Mouse (Mus musculus) gastrocnemius, postnatal 36 days (tissue): ENCODE measurements around the gene Tmem206. TPM values are rescaled to one million over a fixed set of nuclear protein-coding genes. Genes with fewer than 3 reads are reported as not detected.

Experiments
- DNase-seq, 2 experiments: peaks; one replicate each; pipeline ENCODE4 v3.0.0; 2022
- intact Hi-C: fragments of 180-260 bp; cut with DNase I; formaldehyde crosslinking; loops from one replicate; pipeline ENCODE4 v1.15.1; 2025
- total RNA-seq, 2 experiments: library from RNA; stranded (reverse); gene quantifications; 2 replicates each; pipeline ENCODE4 v1.2.3; 2021

The Tmem206 gene
- total RNA-seq, 2 experiments from 2014 or later = 1.5 to 1.8 TPM

DNA sequence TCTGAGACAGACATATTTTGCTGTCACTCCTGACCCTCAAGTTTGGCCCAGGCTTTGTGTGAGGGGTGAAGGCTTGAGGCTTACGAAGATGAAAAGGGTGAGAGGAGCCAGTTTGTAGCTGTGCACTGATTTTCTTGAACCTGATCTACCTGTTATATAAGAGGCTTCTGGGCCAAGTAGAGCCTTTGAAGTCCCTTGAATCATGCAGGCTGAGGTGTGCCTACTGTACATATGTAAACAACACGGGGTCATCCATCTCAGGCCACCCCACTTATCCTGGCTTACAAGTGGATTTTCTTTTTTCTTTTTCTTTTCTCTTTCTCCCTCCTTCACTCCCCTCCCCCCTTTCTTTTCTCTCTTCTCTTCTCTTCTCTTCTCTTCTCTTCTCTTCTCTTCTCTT is 22.9 kb downstream of the Tmem206 start:
- intact Hi-C loops = no loop called here
- no peak for DNase-seq

DNA sequence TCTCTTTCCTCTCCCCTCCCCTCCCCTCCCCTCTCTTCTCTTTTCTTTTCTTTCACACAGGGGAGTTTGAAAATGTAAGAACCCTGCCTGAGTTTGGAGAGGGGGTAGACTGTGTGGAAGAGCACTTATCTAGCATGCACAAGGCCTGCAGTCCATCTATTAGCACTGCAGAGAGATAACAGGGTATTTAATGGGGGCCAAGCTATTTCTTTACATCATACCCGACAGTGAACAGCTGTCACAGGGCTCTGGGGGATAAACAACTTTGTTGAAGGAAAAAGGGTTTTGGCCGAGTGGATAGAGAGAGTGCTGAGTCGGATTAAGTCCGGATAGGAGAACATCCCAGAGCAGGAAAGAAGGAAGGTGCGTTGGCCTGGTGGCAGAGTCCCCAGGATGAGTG is 23.3 kb downstream of the Tmem206 start:
- no peak for DNase-seq
- intact Hi-C loops = no loop called here

DNA sequence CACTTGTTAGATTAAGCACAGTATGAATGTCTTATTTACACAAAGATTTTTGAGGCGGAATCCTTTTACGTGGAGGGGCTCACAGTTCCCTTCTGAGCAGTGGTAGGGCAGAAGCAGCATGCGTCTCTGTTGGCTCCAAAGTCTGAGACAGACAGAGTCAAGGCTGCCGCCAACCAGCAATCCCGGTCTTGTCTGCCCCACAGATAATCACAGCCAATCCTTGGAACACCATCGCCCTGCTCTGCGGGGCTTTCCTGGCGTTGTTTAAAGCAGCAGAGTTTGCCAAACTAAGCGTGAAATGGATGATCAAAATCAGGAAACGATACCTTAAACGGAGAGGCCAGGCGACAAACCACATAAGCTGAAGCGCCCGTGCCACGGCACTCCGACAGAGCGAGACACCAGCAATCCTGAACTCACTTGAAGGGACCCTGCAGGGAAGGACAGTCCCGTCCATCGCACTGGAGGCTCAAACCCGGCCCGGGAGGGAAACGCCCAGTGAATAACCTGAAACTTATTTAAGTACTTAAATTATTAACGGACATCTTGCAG is 23.9 kb downstream of the Tmem206 start:
- no peak for DNase-seq
- intact Hi-C loops = no loop called here

DNA sequence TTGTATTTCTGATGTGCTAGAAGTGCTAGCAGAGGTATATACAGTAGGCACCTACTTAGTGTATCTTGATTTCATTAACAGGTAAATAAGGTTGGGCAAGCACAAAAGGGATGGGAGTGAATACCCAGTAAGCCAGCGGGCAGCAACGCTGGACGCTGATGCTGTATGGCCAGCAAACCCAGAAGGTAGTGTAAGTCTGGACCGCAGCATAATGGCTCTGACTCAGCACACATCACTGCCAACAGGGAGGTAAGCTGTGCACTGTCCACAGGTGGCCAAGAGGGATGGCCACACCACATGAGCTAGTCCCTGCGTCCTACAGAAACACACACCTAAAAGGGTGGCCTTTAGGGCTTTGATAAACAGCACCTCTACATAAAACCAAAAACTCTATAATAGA is 24.6 kb downstream of the Tmem206 start:
- intact Hi-C loops = no loop called here
- no peak for DNase-seq

DNA sequence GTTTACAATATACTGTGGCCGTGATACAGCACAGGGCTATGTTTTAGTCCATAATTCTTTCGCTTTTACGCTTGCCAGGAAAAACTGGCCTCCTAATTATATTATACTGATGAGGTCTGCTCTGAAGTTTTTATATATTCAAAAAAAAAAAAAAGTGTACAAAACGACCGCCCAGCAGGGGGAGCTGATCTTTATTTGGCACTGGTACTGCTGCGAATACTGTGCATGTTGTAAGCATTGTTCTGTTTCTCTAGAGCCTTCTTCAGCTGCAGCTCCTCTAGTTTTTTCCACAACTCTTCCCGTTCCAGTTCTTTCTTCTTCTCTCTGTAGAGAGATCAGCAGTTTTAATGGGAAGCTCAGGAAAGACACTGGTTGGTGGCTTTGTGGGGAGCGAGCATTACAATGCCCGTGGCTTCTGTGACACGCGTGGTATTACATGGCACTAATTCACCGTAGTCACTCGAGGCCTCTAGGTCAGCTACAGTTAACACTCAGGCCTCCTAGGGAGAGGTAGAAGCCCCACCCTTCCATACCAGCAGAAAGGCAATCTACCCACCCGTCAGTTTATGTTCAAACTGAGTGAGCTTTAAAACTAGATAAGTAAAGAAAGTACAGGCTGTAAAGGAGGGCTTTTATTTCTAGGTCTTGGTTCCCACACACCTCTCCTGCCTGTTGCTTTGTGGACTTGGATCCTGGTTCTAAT is 27.2 kb downstream of the Tmem206 start:
- DNase-seq = peak in 1 of 2 experiments; percentile 33
- intact Hi-C loops = no loop called here

DNA sequence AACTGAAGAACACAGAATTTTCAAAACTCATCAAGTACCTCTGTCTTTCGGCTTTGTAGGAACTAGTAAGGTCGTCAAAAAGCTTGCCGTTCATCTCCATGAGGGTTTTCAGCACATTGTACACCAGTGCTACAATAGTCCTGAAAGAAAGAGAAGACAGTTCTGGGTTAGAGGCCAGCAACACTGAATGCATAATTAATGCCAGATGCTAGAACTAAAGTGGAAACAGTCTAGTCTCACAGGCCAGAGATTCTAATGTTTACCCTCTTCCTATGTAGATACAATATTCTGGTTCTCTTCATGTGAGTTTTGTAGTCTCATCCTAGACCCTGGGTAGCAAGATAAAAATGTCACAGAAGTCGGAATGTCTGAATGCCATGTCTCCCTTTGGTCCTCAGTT is 28.1 kb downstream of the Tmem206 start:
- no peak for DNase-seq
- intact Hi-C loops = no loop called here

DNA sequence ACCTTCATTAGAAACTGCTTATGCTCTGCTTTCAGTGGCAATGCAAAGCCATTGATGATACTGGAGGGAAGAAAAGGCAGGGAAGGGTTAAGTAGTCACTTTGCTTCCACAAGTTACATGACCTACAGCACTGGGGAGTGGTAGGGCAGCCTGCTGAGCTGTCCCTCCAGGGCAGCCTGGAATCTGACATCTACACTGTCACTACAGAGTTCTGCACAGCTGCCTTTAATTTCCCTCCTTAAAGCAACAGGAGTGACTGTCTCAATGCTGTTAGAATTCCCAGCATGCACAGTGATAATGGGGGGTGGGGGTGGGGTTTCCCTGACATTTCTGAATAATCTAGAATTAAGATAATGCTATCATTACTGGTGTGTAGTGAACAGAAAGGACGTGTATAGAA is 31.2 kb downstream of the Tmem206 start:
- DNase-seq = no peak
- intact Hi-C loops = no loop called here

DNA sequence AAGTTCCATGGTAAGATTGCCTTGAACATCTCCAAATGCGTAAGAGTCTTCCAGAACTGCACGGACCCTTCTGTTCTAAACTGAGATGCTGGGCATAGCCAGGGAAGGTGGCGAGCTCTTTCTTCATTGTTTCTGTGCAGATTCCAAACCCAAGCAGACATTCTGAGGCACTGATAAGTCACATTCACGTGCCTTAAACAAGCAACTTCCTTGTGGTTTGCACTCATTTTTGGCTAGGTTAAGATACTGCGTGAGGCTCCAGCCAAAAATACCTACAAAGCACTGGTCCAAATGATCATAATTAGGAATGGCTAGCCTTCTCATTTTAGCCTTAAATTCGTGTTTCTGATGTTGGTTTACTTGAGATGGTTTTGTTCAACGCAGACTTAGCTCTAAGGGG is 33.8 kb downstream of the Tmem206 start:
- DNase-seq = no peak
- intact Hi-C loops = no loop called here

DNA sequence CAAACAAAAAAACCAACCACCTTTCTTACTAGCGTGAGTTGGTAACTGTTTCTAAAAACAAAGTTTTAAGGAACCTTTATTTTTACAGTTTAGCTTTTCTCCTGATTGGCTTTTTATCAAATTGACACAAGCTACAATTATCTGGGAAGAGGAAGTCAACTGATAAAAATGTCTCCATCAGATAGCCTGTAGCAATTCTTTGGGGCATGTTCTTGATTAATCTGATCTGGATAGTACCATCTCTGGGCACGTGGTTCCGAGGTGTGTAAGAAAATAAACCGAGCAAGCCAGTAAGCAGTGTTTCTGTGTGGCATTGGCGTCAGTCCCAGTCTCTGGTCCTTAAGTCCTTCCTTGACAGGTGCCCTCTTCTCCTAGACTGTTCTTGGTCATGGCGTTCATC is 36.7 kb downstream of the Tmem206 start:
- intact Hi-C loops = loop anchor here (10.0 kb wide), 1 partner anchor 202 kb away; no protein-coding TSS in a partner anchor
- no peak for DNase-seq

DNA sequence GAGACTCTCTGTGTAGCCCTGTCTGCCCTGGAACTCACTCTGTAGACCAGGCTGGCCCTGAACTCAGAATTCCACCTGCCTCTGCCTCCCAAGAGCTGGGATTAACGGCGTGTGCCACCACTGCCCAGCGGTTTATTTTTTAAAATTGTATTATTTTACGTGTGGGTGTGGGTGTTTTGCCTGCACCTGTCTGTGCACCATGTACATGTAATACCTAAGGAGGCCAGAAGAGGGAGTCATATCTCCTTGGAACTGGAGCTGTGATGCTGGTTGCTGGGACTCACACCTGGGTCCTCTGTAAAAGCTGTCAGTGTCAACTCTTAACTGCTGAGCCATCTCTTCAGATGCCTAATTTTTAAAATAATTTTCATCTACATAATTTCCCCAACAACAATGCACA is 38.8 kb downstream of the Tmem206 start:
- no peak for DNase-seq
- intact Hi-C loops = loop anchor here (10.0 kb wide), 1 partner anchor 200 kb away; no protein-coding TSS in a partner anchor

DNA sequence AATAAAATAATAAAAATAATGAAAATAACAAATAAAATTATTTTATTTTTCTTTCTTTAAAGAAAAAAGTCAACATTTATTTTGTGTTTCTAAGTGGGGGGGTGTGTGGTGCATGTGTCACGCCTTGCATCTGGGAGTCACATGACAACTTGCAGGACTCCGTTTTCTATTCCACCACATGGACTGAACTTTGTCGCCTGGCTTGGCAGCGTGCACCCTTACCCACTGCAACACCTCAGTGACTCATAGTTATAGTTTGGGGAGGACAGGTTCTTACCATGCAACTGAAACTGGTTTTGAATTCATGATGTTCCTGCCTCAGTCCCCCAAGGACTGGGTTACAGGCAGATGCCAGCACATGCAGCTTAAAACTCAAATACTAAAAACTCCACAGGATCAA is 42.5 kb downstream of the Tmem206 start:
- DNase-seq = no peak
- intact Hi-C loops = loop anchor here (10.0 kb wide), 1 partner anchor 197 kb away; no protein-coding TSS in a partner anchor

DNA sequence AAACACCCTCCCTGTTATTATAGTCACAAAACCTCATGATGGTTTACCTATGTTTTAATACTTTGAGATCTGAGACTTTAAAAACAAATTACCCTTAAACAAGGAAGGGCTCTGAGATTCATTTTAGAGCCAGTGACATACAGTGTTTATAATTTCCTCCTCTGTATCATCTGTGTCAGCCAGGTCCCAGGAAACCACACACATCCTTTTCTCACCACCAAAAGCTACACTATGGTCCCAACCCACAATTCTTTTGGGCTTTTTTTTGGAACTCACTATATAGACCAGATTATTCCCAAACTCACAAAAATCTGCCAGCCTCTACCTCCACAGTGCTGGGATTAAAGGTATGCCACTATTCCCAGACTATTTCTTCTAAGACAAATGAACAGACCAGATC is 43.4 kb downstream of the Tmem206 start:
- no peak for DNase-seq
- intact Hi-C loops = loop anchor here (10.0 kb wide), 1 partner anchor 196 kb away; no protein-coding TSS in a partner anchor

DNA sequence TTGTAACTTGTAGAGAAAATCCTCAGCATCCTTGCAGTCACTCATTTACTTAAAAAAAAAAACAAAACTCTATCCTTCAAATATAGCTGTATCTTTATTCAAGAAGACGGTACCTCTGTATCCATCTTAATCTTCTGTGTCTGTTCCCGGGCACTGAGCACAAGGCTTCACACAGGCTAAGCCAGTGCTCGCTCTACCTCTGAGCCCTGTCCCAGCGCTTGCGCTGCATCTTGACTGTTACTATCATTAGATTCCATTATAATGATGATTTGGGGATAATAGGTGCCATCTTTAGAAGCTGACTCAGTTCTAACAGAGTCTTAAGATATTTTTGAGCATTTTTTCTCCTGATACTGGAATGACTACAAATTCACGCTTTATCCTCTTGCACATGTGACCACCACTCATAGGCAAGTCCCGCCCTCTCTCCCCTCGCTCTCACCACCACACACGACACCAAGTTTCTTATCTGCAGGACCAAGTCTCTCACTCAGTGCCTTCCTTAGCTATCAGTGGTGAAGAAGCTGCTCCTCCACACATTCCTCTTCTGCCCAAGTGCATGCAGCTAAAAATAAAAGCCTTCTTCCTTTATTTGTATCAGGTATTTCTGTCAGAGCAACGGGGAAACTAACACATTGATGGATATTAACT is 49.4 kb downstream of the Tmem206 start:
- DNase-seq = no peak
- intact Hi-C loops = no loop called here

DNA sequence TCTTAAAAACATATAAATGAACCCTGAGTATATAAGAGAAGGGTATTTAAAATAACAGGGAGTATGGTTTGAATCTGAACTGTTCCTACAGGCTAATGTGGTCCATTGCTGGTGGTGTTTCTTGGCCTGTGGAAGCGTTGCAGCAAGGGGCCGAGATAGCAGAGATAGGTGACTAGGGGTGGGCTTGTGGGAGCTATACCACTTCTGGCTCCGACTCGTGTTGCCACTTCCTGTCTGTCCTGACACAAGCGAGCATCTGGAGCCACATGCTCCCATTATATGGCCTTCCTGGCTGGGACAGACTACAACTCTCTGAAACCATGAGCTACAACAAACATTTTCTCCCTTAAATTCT is 49.9 kb downstream of the Tmem206 start:
- intact Hi-C loops = no loop called here
- no peak for DNase-seq

DNA sequence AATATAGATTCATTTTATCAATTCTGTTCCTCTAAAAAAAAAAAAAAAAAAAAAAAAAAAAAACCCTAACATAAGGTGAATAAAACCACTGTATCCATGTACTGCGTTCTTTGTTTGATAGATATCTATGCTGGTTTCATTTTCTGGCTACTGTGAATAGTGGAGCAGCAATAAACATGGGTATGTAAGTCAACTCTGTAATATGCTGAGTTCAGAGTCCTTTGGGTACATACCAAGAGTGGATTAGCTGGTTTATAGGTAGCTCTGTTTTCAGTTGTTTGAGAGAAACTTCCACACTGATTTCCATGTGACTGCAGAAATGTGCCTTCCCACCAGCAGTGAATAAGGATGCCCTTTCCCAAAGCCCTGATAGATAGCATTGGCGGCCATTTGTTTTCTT is 52.4 kb downstream of the Tmem206 start:
- DNase-seq = no peak
- intact Hi-C loops = no loop called here

DNA sequence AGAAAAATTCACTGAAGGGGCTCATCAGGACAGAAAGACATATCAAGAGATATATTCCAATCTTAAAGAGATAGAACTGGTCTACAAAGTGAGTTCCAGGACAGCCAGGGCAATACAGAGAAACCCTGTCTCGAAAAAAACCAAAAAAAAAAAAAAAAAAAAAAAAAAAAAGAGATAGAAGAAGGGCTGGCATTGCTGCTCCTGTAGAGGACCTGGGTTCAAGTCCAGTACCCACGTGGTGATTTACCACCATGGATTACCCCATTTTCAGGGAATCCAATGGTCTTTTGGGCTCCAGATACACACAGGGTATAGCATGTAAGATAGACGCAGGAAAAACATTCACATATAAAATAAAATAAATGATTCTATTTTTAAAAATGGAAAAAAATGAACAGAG is 55.1 kb downstream of the Tmem206 start:
- intact Hi-C loops = no loop called here
- DNase-seq = no peak

DNA sequence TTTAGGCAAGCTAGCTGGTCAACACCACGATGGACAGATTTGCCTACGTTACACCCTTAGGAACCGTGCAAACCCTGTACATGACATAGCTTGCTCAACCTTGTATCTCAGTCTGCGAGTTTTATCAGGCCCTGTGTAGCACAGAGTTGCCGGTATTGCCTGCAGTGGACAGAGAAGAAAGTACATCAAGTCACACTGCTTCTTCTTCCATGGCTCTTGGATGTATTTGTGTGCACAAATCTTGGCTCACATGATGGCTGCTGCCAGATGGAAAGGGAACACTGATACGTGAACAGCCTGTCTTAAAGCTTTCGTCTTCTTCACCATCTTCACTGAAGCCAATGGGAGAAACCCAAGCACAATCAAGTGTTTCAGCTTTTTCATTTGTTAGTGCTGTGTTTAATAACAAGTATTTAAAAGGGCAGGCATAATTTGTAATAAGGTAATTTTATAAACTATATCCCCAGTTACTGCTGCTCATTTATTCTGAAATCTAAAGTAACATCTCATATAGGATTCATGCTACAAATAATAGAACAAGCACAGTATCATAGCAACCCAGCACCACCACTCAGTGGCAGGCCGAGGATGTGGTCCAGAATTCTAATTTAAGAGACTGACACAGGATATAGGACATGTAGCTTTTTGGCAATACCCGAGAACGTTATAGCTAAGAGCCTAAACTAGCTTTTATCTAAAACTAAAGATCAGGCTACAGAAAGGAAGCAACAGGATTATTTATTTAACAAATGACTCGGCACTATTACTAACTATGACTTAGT is 56.4 kb downstream of the Tmem206 start:
- intact Hi-C loops = no loop called here

DNA sequence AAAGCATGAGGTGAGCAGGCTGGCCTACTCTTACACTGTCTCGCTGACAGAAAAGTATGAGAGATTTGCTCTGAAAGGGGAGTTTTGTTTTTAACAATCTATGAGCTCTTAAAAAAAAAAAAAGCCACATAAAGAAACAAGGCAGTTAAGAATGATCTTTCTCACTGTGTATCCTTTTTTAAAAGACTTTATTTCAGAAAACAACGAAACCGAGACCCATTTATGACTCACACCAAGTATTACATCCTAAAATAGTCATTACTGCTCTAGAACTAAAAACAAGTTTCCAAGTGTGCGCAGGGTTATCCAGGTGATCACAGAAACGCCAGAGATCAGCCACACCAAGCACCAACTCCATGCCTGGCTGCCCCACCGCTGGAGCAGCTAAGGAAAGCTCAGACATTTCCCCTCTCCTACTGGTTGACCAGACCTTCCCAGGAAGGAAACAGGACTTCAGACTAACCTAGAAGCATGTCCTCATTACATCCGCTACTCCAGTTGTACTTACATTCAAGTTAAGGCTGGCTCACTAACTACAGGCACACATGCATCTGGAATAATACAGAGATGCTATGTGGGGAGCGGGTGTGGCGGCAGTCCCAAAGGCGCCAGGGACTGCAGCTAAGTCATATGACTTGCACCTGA is 59.2 kb downstream of the Tmem206 start:
- intact Hi-C loops = no loop called here

More for the DNA sequence above, 56.4 kb downstream of the Tmem206 start:
- no peak for DNase-seq

DNA sequence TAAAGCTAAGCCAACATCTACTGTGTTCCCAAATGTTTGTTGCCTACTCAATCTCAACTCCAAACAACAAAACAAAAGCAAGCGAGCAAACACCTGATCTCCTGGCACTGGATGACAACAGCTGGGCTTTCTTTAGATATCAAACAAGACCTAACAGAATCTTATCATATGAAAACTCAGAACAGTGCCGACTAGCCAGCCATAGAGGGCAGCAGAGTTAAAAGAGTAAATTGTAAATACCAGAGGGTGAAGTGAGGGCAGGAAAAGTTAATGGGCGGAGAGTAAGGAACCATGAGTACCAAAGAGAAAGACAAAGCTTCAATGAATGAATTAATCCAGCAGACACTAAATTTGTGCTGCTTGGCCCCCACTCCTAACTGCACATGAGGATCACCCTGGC is 65.6 kb downstream of the Tmem206 start:
- peak in 1 of 2 experiments; percentile 21 for DNase-seq
- intact Hi-C loops = loop anchor here (2.0 to 5.0 kb wide), 2 partner anchors 74 to 171 kb away; partner anchors contain the start of gene Nenf

More for the DNA sequence above, 59.2 kb downstream of the Tmem206 start:
- no peak for DNase-seq

DNA sequence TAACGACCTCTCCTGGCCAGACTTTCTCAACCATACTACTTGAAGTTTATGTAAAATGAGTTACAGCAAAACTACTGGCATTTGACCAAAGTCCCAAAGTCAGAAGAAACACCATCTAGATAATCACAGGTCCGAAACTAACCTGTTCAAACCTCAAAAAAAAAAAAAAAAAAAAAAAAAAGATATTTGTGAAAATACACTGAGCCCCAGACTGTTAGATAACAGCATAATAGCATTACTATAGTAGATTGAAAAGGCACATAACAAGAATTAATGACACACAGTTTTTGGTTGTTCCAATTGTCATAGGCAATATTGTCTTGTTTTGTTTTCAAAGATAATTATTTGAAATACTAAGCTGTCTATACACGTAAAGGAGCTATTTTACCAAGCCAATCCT is 67.8 kb downstream of the Tmem206 start:
- DNase-seq = no peak
- intact Hi-C loops = loop anchor here (5.0 kb wide), 1 partner anchor 76 kb away; the partner anchor contains the start of gene Nenf
